In the genomic region with DNA sequence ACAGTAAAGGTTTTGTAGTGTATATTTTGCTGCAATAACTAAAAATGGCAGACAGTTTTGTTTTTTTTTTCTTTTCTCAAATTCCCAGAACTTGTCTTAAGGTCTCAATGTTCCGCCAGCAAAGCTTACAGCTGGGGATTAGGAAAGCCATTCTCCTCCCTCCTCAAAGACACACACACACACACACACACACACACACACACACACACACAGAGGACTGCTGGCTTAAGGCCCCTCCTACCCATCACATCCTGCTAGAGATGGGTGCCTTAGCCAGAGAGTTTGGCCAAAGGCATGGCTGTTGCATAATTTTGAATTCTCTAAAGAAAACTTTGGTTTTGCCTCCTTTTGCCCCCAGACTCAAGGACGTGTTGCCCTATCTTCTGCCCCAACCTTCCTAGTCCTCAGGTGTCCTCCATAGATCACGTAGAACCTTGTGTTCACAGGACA, we compare ENCODE assay signal across 9 mouse cellular contexts. TPM values are rescaled to one million over a fixed set of nuclear protein-coding genes. Genes with fewer than 3 reads are reported as not detected.
DNase-seq lines count a peak whose midpoint lies in the region; ATAC-seq lines count a peak whose summit lies in the region.
"Had no signal": no experiment of that assay in that cellular context is flagged by ENCODE, and none has a peak within 500 bp of the region (broad histone marks: within the 10 kb centered on the region; RNA-seq: fewer than 3 reads in every experiment).

No protein-coding gene starts in this region.

- DNase-seq in liver = no peak
- peak; percentile 77 for DNase-seq in gastrocnemius, postnatal 25 days
- no peak for DNase-seq in spleen, postnatal 14 days (ENCODE audit: low spot score in 2 of 2)
- no peak for DNase-seq in adrenal gland, postnatal 4 days (ENCODE audit: low spot score in 2 of 2)
- DNase-seq: embryo, embryonic 11 days had no signal

- H3K4me3 ChIP-seq in liver, embryonic 12.5 days = no peak overlapping the region
- H3K4me3 ChIP-seq in hindbrain, embryonic 16.5 days (ENCODE audit: low read length) = no peak overlapping the region

- no peaks in the 10 kb centered on the region for H3K9me3 ChIP-seq in liver, embryonic 12.5 days (replicated peaks)
- no peaks in the 10 kb centered on the region for H3K9me3 ChIP-seq in hindbrain, embryonic 16.5 days (ENCODE audit: control insufficient read depth, low read length)

- peaks cover 28% of the 10 kb centered on the region for H3K27me3 ChIP-seq in liver, embryonic 12.5 days (replicated peaks)
- no peaks in the 10 kb centered on the region for H3K27me3 ChIP-seq in hindbrain, embryonic 16.5 days (replicated peaks; ENCODE audit: control insufficient read depth, insufficient read depth, low read length)

- peaks cover 16% of the 10 kb centered on the region for H3K4me1 ChIP-seq in liver, embryonic 12.5 days
- peaks cover 9% of the 10 kb centered on the region for H3K4me1 ChIP-seq in hindbrain, embryonic 16.5 days (ENCODE audit: control insufficient read depth, insufficient read depth, low read depth, low read length)

- H3K4me2 ChIP-seq in liver, embryonic 12.5 days = no peak overlapping the region
- no peak overlapping the region for H3K4me2 ChIP-seq in hindbrain, embryonic 16.5 days (ENCODE audit: low read length)

- WGBS in liver, embryonic 12.5 days (ENCODE audit: insufficient replicate concordance) = 53% methylated on average over 3 of the region's 3 CpGs
- WGBS in hindbrain, embryonic 16.5 days = 58% methylated on average over 3 of the region's 3 CpGs

- ATAC-seq in liver, embryonic 12.5 days = no peak
- no peak for ATAC-seq in hindbrain, embryonic 16.5 days
- peak; percentile 37; the same call in 1 of the 2 replicates for ATAC-seq in megakaryocyte progenitor cell, adult 5-6 weeks (replicated peaks; ENCODE audit: poor library complexity)
- ATAC-seq in erythroblast, adult 5-6 weeks (replicated peaks; ENCODE audit: low FRiP score, poor library complexity, severe bottlenecking) = no peak

- no peak overlapping the region for H3K9ac ChIP-seq in liver, embryonic 12.5 days
- no peak overlapping the region for H3K9ac ChIP-seq in hindbrain, embryonic 16.5 days (ENCODE audit: low read depth, low read length)

- H3K27ac ChIP-seq in liver, embryonic 12.5 days = peak overlapping the region; percentile 16; the same call in 1 of the 2 replicates
- peak overlapping the region; percentile 63 for H3K27ac ChIP-seq in hindbrain, embryonic 16.5 days (ENCODE audit: low read depth, low read length)

- no peaks in the 10 kb centered on the region for H3K36me3 ChIP-seq in liver, embryonic 12.5 days
- H3K36me3 ChIP-seq in hindbrain, embryonic 16.5 days (ENCODE audit: control insufficient read depth, insufficient read depth, low read length) = no peaks in the 10 kb centered on the region

RNA-seq across cellular contexts. Expression of a gene that starts 35.0 kb away (rescaled TPM):
- polyA plus RNA-seq in liver, embryonic 12.5 days (2016; fragmentation: Nextera tagmentation; extraction: Ambion mirVana) = 11.8 and 12.0 TPM in 2 replicates
- total RNA-seq in gastrocnemius, postnatal 25 days (2021) = 100 to 1,000 TPM; 101 to 136 TPM
- 28.9 and 42.5 TPM in 2 replicates for polyA plus RNA-seq in hindbrain, embryonic 16.5 days (2015; fragmentation: Nextera tagmentation; extraction: Ambion mirVana)
- total RNA-seq in megakaryocyte progenitor cell, adult 5-6 weeks (2015) = 0.22 and 0.29 TPM in 2 replicates
- total RNA-seq in megakaryocyte progenitor cell, adult 5-6 weeks (2017) = 0.46 and 0.64 TPM in 2 replicates
- total RNA-seq in adrenal gland, postnatal 4 days (2021) = 100 to 1,000 TPM; 299 to 331 TPM
- total RNA-seq in erythroblast, adult 5-6 weeks (2015; ENCODE audit: low replicate concordance) = not detected in 2 replicates
- total RNA-seq in erythroblast, adult 5-6 weeks (2017; ENCODE audit: low replicate concordance) = 0.42 TPM in 1 of 2 replicates, not detected in the other

RNA-seq across cellular contexts. Expression of a gene that starts 35.0 kb away (rescaled TPM):
- 28.9 and 30.9 TPM in 2 replicates for polyA plus RNA-seq in liver, embryonic 12.5 days (2016; fragmentation: Nextera tagmentation; extraction: Ambion mirVana)
- total RNA-seq in gastrocnemius, postnatal 25 days (2021) = 100 to 1,000 TPM; 206 to 284 TPM
- 68.6 and 105 TPM in 2 replicates for polyA plus RNA-seq in hindbrain, embryonic 16.5 days (2015; fragmentation: Nextera tagmentation; extraction: Ambion mirVana)
- 0.29 and 0.32 TPM in 2 replicates for total RNA-seq in megakaryocyte progenitor cell, adult 5-6 weeks (2015)
- 0.08 and 1.8 TPM in 2 replicates for total RNA-seq in megakaryocyte progenitor cell, adult 5-6 weeks (2017)
- total RNA-seq in adrenal gland, postnatal 4 days (2021) = 100 to 1,000 TPM; 580 to 619 TPM
- 0.38 TPM in 1 of 2 replicates, not detected in the other for total RNA-seq in erythroblast, adult 5-6 weeks (2015; ENCODE audit: low replicate concordance)
- total RNA-seq in erythroblast, adult 5-6 weeks (2017; ENCODE audit: low replicate concordance) = 0.34 and 0.42 TPM in 2 replicates

Comparison
In these comparisons a context has a peak if more than half of its experiments do, and no peak if none do; other contexts are left out.
1. RNA of a gene that starts 35.0 kb away (total RNA-seq): 299 to 331 TPM in adrenal gland, postnatal 4 days and 101 to 136 TPM in gastrocnemius, postnatal 25 days; 0.22 to 0.64 TPM in megakaryocyte progenitor cell, adult 5-6 weeks and 0.42 TPM in erythroblast, adult 5-6 weeks; every median in the first group is over 10 times any median in the second.
2. RNA of a gene that starts 35.0 kb away (total RNA-seq): 580 to 619 TPM in adrenal gland, postnatal 4 days and 206 to 284 TPM in gastrocnemius, postnatal 25 days; 0.34 to 0.42 TPM in erythroblast, adult 5-6 weeks and 0.08 to 1.8 TPM in megakaryocyte progenitor cell, adult 5-6 weeks; every median in the first group is over 10 times any median in the second.